Mouse (Mus musculus) ES-Bruce4 (cell line): ENCODE measurements around the gene Rac1.

Experiments
- CTCF ChIP-seq: IDR thresholded peaks from one replicate; pipeline ENCODE4 v1.8.1; 2011; ENCODE audit warnings: low read depth, low read length
- EP300 ChIP-seq: IDR thresholded peaks from 2 replicates; pipeline ENCODE4 v1.6.1; 2011; ENCODE audit warnings: low read depth, low read length; ENCODE audit not compliant: insufficient read depth
- POLR2A ChIP-seq: IDR thresholded peaks from one replicate; pipeline ENCODE4 v1.8.1; 2011; ENCODE audit warnings: low read length; ENCODE audit not compliant: insufficient read depth

DNA sequence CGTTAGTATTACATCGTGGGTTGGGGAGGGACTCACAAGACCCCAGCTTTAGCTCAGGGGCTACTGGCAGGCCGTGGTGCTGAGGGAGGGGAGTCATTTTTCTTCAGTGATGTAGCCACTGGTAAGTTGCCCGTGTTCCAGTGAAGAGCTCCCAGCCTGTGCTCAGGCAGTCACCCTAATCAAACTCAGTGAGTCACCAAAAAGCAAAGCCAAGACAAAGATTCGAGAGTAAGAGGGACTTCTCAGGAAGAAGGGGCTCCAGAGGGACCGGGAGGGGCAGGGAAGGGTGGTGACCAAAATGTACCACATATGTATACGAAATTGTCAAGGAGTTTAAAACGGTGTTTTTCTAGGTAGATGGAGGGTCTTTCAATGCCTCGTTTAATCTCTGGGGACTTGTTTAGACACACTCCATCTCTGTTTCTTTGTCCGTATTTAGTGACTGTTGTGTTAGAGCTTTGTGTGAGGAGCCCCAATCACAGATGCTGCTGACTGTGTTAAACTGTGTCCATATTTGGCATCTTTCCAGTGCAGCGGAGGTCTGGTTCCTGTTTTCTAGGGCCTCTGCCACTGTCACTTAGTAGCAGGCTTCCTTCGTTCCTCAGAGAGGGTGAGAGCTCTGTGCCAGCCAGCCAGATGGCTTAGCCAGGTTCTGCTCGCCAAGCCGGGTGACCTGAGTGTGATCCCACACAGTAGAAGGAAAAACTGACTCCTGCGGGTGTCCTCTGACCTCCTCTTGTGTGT is 57.2 kb downstream of the Rac1 start:
- no peak for TF ChIP-seq CTCF
- TF ChIP-seq POLR2A, result no peak
- TF ChIP-seq EP300, result no peak
